Mouse (Mus musculus) thymus, postnatal 0 days (tissue): Measurements from ENCODE around the gene Sh2d1b2. TPM values are rescaled to one million over a fixed set of nuclear protein-coding genes. Genes with fewer than 3 reads are reported as not detected.

ENCODE experiments used
- DNase-seq: peaks from one replicate; pipeline ENCODE4 v3.0.0-alpha.2; 2015; ENCODE audit warnings: low spot score
- polyA plus RNA-seq: library from polyadenylated mRNA; unstranded; fragments of >200 nt; fragmentation: Nextera tagmentation; extraction: Ambion mirVana; gene quantifications from 2 replicates; pipeline ENCODE4 v1.2.1, GENCODE M21; 2015

Gene Sh2d1b2
- polyA plus RNA-seq, 1 experiment from 2014 or later = not detected

- no peak for DNase-seq
Observed at GRCm38 (mm10) chr1:170277016-170277415, 44.5 kb downstream of the Sh2d1b2 start, which contains the start of gene Sh2d1b1. TSS of gene Sh2d1b1 (plus strand) at chr1:170277320.

- no peak for DNase-seq
Observed at GRCm38 (mm10) chr1:170282415-170283129, 50.0 kb downstream of the Sh2d1b2 start.

DNA sequence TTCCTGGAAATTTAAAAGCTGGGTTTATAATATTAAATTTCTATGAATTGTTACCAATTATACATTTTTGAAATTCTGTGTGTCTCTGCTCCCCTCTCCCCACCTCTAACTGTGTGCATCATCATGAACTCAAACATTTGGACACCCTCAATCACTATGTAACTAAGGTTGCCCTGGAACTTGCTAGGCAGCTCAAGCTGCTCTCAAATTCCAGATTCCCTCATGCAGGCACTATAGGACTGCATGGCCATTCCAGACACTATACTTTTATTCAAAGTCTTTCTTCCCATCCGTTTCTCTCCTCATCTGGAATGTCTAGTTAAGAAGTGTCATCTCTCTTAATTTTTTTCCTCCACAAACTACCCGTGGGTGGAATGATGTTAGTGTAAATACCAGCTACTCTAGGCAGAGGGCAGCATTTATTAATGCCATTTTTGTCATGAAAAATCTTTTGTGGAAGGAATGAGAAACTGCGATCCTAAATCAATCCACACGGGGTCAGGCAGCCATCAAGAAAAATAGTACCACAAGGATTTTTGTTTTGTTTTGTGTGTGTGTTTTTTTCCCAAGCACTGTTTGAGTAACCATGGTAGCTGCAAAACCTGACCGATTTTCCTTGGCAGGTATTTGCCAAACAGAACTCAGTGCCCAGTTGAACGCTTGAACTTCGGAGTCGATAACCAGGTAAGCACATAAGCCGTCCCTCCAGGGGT lies 59.8 kb downstream of the Sh2d1b2 start:
- DNase-seq = no peak

DNA sequence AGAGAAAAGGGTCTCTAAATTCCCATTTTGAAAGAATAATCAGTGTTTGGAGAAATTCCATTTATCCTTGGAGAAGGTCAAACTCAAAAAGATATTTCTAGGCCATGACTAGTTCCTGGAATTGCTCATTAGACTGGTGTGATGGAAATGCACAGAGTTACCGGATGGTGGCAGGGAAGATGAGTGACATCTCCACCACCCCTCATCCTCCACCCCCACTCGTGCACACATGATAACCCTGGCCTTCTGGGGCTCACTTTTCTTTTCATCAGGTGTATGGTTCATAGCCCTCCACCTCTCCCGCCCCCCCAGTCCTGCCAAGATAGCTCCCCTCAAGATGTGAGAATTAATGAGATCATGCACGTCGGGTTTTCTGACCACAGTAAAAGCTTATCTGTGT lies 60.7 kb downstream of the Sh2d1b2 start:
- DNase-seq = no peak

DNA sequence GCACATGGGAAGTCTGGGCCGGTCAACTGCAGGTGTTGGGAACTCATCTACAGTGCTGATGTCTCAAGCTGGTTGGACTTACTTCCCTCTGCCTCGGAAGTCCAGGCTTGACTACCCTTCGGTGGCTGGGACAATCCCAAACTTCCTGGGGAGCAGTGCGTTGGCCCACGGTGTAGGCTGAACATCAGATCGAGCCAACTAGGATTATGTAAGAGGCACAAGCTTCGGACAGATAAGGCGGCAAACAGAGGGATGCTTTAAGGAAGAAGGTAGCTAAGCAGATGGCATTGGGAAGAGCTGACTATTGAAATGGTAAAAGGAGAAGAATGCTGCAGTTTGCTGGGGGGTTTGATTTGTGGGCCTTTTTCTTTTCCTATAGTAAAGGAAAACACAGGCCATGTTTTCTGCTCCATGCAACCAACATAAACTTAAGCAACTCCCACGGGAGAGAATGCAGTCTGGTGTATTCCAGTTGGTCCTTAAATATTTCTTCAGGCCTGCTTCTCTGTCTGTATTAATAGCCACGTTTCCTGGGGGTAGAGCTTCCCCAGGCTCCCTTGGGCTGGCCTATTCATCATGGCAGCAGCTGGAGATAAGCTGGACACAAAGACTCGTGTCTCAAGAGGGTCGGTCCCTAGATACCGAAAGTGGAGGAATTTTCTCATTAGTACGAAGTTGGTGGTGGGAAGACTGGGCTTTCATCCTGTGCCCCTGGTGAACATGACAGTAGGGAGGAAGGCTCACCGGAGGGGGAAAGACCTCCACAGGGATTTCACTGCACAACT lies 62.4 kb downstream of the Sh2d1b2 start:
- no peak for DNase-seq

GRCm38 (mm10) chr1:170299496-170299895 lies 66.9 kb downstream of the Sh2d1b2 start:
- DNase-seq = no peak

DNA sequence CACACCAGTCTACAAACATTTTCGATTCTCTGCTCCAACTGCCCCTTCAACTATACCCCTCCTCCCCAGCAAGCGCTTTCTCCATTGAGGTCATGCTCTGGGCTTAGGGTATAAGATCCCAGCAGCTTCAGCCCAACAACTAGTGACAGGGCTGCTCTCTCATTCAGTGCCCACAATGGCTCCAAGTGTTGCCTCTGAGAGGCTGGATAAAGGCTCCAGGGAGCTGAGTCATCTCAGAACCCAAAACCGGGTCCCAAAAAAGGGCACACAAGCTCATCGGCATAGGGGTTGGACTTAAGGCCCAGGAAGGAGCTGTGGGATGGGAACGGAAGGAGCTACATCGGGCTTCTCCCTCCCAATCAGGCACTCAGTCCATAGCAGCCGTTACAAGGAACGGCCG lies 69.1 kb downstream of the Sh2d1b2 start:
- no peak for DNase-seq

DNA sequence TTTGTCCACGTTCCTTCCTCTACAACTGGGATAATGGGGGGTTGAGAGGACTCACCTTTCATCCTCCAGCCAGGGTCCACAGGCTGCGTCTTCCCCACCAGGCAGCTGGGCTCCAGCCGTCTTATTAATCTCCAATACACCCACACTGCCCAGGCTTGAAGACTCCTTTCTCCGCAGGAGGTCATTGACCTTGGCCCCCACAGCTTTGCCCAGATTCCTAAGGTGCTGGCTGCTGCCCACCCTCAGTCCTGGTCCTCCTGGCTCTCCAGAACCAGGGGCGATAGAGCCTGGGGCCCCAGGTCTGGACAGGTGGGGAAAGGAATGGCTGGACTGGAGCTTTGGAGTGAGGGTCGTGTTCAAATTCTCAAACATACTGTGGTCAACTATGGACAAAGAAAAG lies 69.9 kb downstream of the Sh2d1b2 start:
- no peak for DNase-seq

- DNase-seq = no peak
Observed at GRCm38 (mm10) chr1:170303103-170303502, 70.6 kb downstream of the Sh2d1b2 start.

Other genes starting within 250 kb of the Sh2d1b2 start
- gene Ddr2, start 122.0 kb upstream of the Sh2d1b2 start, polyA plus RNA-seq = 2.5 and 4.1 TPM in 2 replicates
- 48.9 and 51.0 TPM in 2 replicates for gene Uap1, start 57.8 kb upstream of the Sh2d1b2 start, polyA plus RNA-seq
- 6.7 and 7.0 TPM in 2 replicates for gene Uhmk1, start 17.4 kb upstream of the Sh2d1b2 start, polyA plus RNA-seq
- 0.64 and 1.1 TPM in 2 replicates for gene Sh2d1b1, start 44.6 kb downstream of the Sh2d1b2 start, polyA plus RNA-seq
- gene Gm7694, start 73.6 kb downstream of the Sh2d1b2 start, polyA plus RNA-seq = 0.26 and 0.36 TPM in 2 replicates
- not detected in 2 replicates for gene Spata46, start 76.1 kb downstream of the Sh2d1b2 start, polyA plus RNA-seq